20 mouse cellular contexts compared by ENCODE assay signal in the genomic region with DNA sequence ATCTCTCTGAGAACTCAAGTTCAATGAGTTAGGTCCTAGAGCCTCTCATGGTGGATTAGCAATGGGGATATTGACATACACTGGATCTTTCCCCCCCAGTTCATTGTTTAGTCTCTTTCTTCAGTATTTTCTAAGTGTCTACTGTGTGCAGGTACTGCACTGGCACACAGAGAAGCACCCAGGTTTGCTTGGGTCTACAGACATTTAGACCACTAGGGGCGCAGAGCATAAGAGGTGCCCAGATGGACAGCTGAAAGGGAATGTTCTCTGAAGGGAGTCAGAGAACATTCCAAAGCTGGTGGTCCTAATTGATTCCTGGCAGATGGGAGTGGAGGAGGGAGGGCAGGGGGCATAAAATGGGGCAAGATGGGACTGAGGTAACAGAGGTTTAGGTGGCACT. TPM values are rescaled to one million over a fixed set of nuclear protein-coding genes. Genes with fewer than 3 reads are reported as not detected.
A peak's percentile ranks its signal among the peaks of the same experiment; 100 is the strongest.
DNase-seq lines count a peak whose midpoint lies in the region; ATAC-seq and TF ChIP-seq lines count a peak whose summit lies in the region.
"Had no signal": no experiment of that assay in that cellular context is flagged by ENCODE, and none has a peak within 500 bp of the region (broad histone marks: within the 10 kb centered on the region; RNA-seq: fewer than 3 reads in every experiment).

No protein-coding gene starts in this region.

- 85% methylated on average over 1 of the region's 1 CpGs for WGBS in intestine, postnatal 0 days
- 85% methylated on average over 1 of the region's 1 CpGs for WGBS in intestine, embryonic 15.5 days
- WGBS in lung, embryonic 14.5 days: 68% methylated on average over 1 of the region's 1 CpGs
- WGBS in embryonic facial prominence, embryonic 10.5 days: 82% methylated on average over 1 of the region's 1 CpGs
- WGBS in limb, embryonic 12.5 days: 73% methylated on average over 1 of the region's 1 CpGs

- no peaks in the 10 kb centered on the region for H3K9me3 ChIP-seq in intestine, postnatal 0 days (ENCODE audit: control insufficient read depth)
- no peaks in the 10 kb centered on the region for H3K9me3 ChIP-seq in intestine, embryonic 15.5 days
- no peaks in the 10 kb centered on the region for H3K9me3 ChIP-seq in lung, embryonic 14.5 days (ENCODE audit: low read depth, low read length)
- no peaks in the 10 kb centered on the region for H3K9me3 ChIP-seq in embryonic facial prominence, embryonic 10.5 days
- H3K9me3 ChIP-seq in limb, embryonic 12.5 days: no peaks in the 10 kb centered on the region
- H3K9me3 ChIP-seq: midbrain, embryonic 13.5 days had no signal

- no peaks in the 10 kb centered on the region for H3K36me3 ChIP-seq in intestine, postnatal 0 days (ENCODE audit: control insufficient read depth, insufficient read depth)
- H3K36me3 ChIP-seq in intestine, embryonic 15.5 days: no peaks in the 10 kb centered on the region
- H3K36me3 ChIP-seq in lung, embryonic 14.5 days (ENCODE audit: insufficient read depth): no peaks in the 10 kb centered on the region
- H3K36me3 ChIP-seq in embryonic facial prominence, embryonic 10.5 days (replicated peaks): no peaks in the 10 kb centered on the region
- no peaks in the 10 kb centered on the region for H3K36me3 ChIP-seq in limb, embryonic 12.5 days
- H3K36me3 ChIP-seq: midbrain, embryonic 13.5 days had no signal

- no peak overlapping the region for H3K4me2 ChIP-seq in intestine, postnatal 0 days (replicated peaks; ENCODE audit: low read depth)
- H3K4me2 ChIP-seq in intestine, embryonic 15.5 days (replicated peaks): no peak overlapping the region
- no peak overlapping the region for H3K4me2 ChIP-seq in lung, embryonic 14.5 days
- peak overlapping the region; percentile 60; the same call in 1 of the 2 replicates for H3K4me2 ChIP-seq in limb, embryonic 12.5 days
- H3K4me2 ChIP-seq: heart, embryonic 11.5 days; hindbrain, embryonic 14.5 days; midbrain, embryonic 13.5 days had no signal

- H3K4me1 ChIP-seq in intestine, postnatal 0 days (replicated peaks; ENCODE audit: control insufficient read depth, insufficient read depth, low read length): 0 out of 2 replicates have a peak, but pooled peaks cover 4% of the 10 kb centered on the region
- H3K4me1 ChIP-seq in intestine, embryonic 15.5 days (replicated peaks): peaks cover 9% of the 10 kb centered on the region; the same call in 1 of the 2 replicates
- H3K4me1 ChIP-seq in lung, embryonic 14.5 days (ENCODE audit: insufficient read depth): peaks cover 4% of the 10 kb centered on the region; the same call in 1 of the 2 replicates
- H3K4me1 ChIP-seq in embryonic facial prominence, embryonic 10.5 days: peaks cover 24% of the 10 kb centered on the region
- peaks cover 31% of the 10 kb centered on the region for H3K4me1 ChIP-seq in limb, embryonic 12.5 days (replicated peaks)

- no peaks in the 10 kb centered on the region for H3K27me3 ChIP-seq in intestine, postnatal 0 days (replicated peaks; ENCODE audit: control insufficient read depth, insufficient read depth, low read length)
- no peaks in the 10 kb centered on the region for H3K27me3 ChIP-seq in intestine, embryonic 15.5 days (replicated peaks)
- no peaks in the 10 kb centered on the region for H3K27me3 ChIP-seq in lung, embryonic 14.5 days (ENCODE audit: insufficient read depth, low read length)
- peaks cover 20% of the 10 kb centered on the region for H3K27me3 ChIP-seq in embryonic facial prominence, embryonic 10.5 days (replicated peaks; ENCODE audit: low read depth, poor library complexity, severe bottlenecking)
- H3K27me3 ChIP-seq in limb, embryonic 12.5 days: no peaks in the 10 kb centered on the region; the same call in 1 of the 2 replicates

- no peak for DNase-seq in lung, embryonic 14.5 days
- no peak for DNase-seq in lung, postnatal 4 days
- DNase-seq in embryonic facial prominence, embryonic 10.5 days (ENCODE audit: low spot score): no peak
- no peak for DNase-seq in layer of hippocampus, postnatal 14 days (ENCODE audit: low spot score in 2 of 2)
- DNase-seq: adrenal gland, postnatal 10 days; heart, postnatal 36 days; kidney, postnatal 10 days; lung, adult 2 months; spleen, adult 18-20 months; thymus, postnatal 4 days had no signal

- no peak overlapping the region for H3K4me3 ChIP-seq in intestine, postnatal 0 days (ENCODE audit: low read depth, low read length)
- H3K4me3 ChIP-seq in intestine, embryonic 15.5 days (replicated peaks): no peak overlapping the region
- H3K4me3 ChIP-seq in lung, embryonic 14.5 days (ENCODE audit: low read depth, low read length): no peak overlapping the region
- H3K4me3 ChIP-seq in embryonic facial prominence, embryonic 10.5 days: no peak overlapping the region
- no peak overlapping the region for H3K4me3 ChIP-seq in limb, embryonic 12.5 days (replicated peaks)
- H3K4me3 ChIP-seq: midbrain, embryonic 13.5 days; myocyte had no signal

- no peak for ATAC-seq in intestine, postnatal 0 days
- ATAC-seq in intestine, embryonic 15.5 days: no peak
- ATAC-seq in lung, embryonic 14.5 days (ENCODE audit: insufficient read depth): no peak
- ATAC-seq in limb, embryonic 12.5 days (ENCODE audit: insufficient number of reproducible peaks, insufficient read depth, low FRiP score, low TSS enrichment, low read depth): no peak
- no peak for ATAC-seq in erythroblast, adult 5-6 weeks (replicated peaks; ENCODE audit: low FRiP score, poor library complexity, severe bottlenecking)
- ATAC-seq: forebrain, embryonic 16.5 days; midbrain, embryonic 13.5 days had no signal

- no peak overlapping the region for H3K9ac ChIP-seq in intestine, postnatal 0 days (ENCODE audit: low read depth, low read length)
- no peak overlapping the region for H3K9ac ChIP-seq in intestine, embryonic 15.5 days
- H3K9ac ChIP-seq in lung, embryonic 14.5 days: no peak overlapping the region
- H3K9ac ChIP-seq in limb, embryonic 12.5 days (replicated peaks): no peak overlapping the region
- H3K9ac ChIP-seq: hindbrain, embryonic 14.5 days; midbrain, embryonic 13.5 days had no signal

- TF ChIP-seq CTCF in intestine, postnatal 0 days (IDR thresholded peaks at IDR 0.05; ENCODE audit: low read depth): peak; percentile 54
- peak; percentile 39; the same call in 1 of the 2 replicates for TF ChIP-seq CTCF in lung, embryonic 14.5 days (IDR thresholded peaks at IDR 0.05; ENCODE audit: low read depth)

- no peak overlapping the region for H3K27ac ChIP-seq in intestine, postnatal 0 days (ENCODE audit: low read depth, low read length)
- H3K27ac ChIP-seq in intestine, embryonic 15.5 days: no peak overlapping the region
- no peak overlapping the region for H3K27ac ChIP-seq in lung, embryonic 14.5 days (ENCODE audit: low read depth)
- H3K27ac ChIP-seq in embryonic facial prominence, embryonic 10.5 days (replicated peaks): peak overlapping the region; percentile 87
- peak overlapping the region; percentile 98 for H3K27ac ChIP-seq in limb, embryonic 12.5 days
- H3K27ac ChIP-seq: hindbrain, embryonic 14.5 days; macrophage; midbrain, embryonic 13.5 days had no signal

RNA-seq across cellular contexts. Expression of a gene that starts 6.3 kb away (rescaled TPM):
- polyA plus RNA-seq in intestine, postnatal 0 days (2015; fragmentation: Nextera tagmentation; extraction: Ambion mirVana): 24.2 and 29.4 TPM in 2 replicates
- polyA plus RNA-seq in intestine, embryonic 15.5 days (2015; fragmentation: Nextera tagmentation; extraction: Ambion mirVana): 44.6 and 46.9 TPM in 2 replicates
- 42.6 and 44.1 TPM in 2 replicates for polyA plus RNA-seq in lung, embryonic 14.5 days (2014; fragmentation: Nextera tagmentation; extraction: Ambion mirVana)
- polyA plus RNA-seq in embryonic facial prominence, embryonic 10.5 days (2016; fragmentation: Nextera tagmentation; extraction: Ambion mirVana): 29.4 and 36.3 TPM in 2 replicates
- polyA plus RNA-seq in limb, embryonic 12.5 days (2016; fragmentation: Nextera tagmentation; extraction: Ambion mirVana): 66.3 and 69.4 TPM in 2 replicates
- total RNA-seq in erythroblast, adult 5-6 weeks (2015; ENCODE audit: low replicate concordance): 0.42 TPM in 1 of 2 replicates, not detected in the other
- total RNA-seq in erythroblast, adult 5-6 weeks (2017; ENCODE audit: low replicate concordance): 0.77 and 0.84 TPM in 2 replicates
- total RNA-seq in layer of hippocampus, postnatal 14 days (2021): 10 to 100 TPM; 62.0 to 62.3 TPM

Comparison
In these comparisons a context has a peak if more than half of its experiments do, and no peak if none do; other contexts are left out.
1. H3K27ac ChIP-seq: peak in embryonic facial prominence, embryonic 10.5 days (single experiment) and limb, embryonic 12.5 days (single experiment); none in intestine, postnatal 0 days (single experiment), intestine, embryonic 15.5 days (single experiment) and lung, embryonic 14.5 days (single experiment).